Mouse (Mus musculus) left cerebral cortex, adult 2 months (tissue): ENCODE measurements around the gene Pip4k2c. TPM values are rescaled to one million over a fixed set of nuclear protein-coding genes. Genes with fewer than 3 reads are reported as not detected.
A peak's percentile ranks its signal among the peaks of the same experiment; 100 is the strongest.

Source experiments
- DNase-seq, 2 experiments: peaks; one replicate each; pipeline ENCODE4 v3.0.0; 2021 to 2022; ENCODE audit warnings: low spot score in 2 of 2, mixed read lengths in 1 of 2; ENCODE audit errors: extremely low spot score in 1 of 2
- H3K27ac ChIP-seq: fragments of 200-600 bp; 2 replicates; pipeline ENCODE4 v1.8.1; 2022
- H3K4me3 ChIP-seq: fragments of 200-600 bp; 2 replicates; pipeline ENCODE4 v1.8.1; 2022
- CTCF ChIP-seq: fragments of 200-600 bp; IDR thresholded peaks from 2 replicates; pipeline ENCODE4 v1.8.1; 2022; ENCODE audit warnings: antibody characterized with exemption, mild to moderate bottlenecking, moderate library complexity
- intact Hi-C: fragments of 180-260 bp; cut with DNase I; formaldehyde crosslinking; loops from one replicate; pipeline ENCODE4 v1.15.1; 2025
- total RNA-seq, 2 experiments: library from RNA; stranded (reverse); gene quantifications; 2 replicates each; pipeline ENCODE4 v1.2.3; 2021

Gene Pip4k2c
- total RNA-seq, 2 experiments from 2014 or later, result 113 to 115 TPM

GRCm38 (mm10) chr10:127187371-127188078 lies 23.9 kb downstream of the Pip4k2c start:
- intact Hi-C loops, result loop anchor here (2.0 kb wide), 1 partner anchor 39 kb away; no protein-coding TSS in a partner anchor
- no peak for TF ChIP-seq CTCF
- peak; percentile 61 to 70 for DNase-seq
- H3K27ac ChIP-seq, result peak overlapping the region; percentile 92
- H3K4me3 ChIP-seq, result peak overlapping the region; percentile 84

DNA sequence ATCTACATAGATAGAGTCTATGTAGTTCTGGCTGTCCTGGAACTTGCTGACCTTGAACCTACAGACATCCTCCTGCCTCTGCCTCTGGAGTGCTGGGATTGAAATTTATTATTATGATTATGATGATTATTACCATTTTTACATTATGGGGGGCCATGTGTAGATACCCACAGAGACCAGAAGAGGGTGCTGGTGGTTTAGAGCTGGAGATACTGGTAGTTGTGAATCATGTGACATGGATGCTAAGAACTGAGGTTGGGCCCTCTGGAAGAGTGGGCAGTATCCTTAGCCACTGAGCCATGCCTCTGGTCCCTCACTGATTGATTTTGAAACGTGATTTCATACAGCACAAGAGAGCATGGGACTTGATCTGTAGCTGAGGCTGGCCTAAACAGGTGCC lies 24.9 kb downstream of the Pip4k2c start:
- intact Hi-C loops, result no loop called here
- H3K27ac ChIP-seq, result no peak overlapping the region
- no peak overlapping the region for H3K4me3 ChIP-seq
- TF ChIP-seq CTCF, result peak; percentile 47
- DNase-seq, result no peak

DNA sequence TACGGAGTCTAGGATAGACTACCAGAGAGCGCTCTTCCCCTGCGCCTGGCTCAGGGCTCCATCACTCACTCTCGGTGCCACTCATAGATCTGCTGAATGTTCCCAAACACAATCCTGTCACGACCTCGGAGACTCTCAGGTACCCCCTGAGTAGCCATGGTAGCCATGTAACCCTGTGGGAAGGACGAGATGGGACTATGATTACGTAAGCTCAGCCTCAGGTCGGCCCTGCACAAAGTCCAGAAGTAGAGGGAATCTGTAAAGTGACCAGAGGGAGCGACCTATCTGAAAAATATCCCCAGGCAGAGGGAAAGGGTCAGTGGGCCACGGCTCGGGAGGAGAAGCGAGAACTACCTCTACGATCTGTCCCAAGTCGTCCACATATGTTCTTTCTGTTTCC lies 25.9 kb downstream of the Pip4k2c start:
- no peak for DNase-seq
- H3K27ac ChIP-seq, result no peak overlapping the region
- intact Hi-C loops, result no loop called here
- TF ChIP-seq CTCF, result no peak
- H3K4me3 ChIP-seq, result no peak overlapping the region

DNA sequence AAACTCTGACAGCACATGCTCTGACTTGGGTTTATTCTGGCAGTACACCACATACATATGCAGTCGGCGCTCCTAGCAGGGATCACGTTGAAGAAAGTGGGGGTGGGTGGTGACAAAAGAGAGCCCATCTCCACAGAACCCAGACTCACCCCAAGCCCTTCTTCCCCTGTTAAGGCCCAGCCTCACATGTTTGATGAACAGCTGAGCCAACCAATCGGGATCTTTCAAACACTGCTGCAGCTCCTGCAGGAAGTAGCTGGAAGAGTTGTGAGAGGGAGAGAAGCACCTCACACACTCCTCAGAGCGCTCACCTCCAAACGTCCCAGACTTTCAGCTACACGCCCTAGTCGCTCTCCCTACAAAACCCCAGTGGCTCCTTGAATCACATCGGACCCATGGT lies 26.3 kb downstream of the Pip4k2c start:
- intact Hi-C loops, result no loop called here
- DNase-seq, result no peak
- no peak for TF ChIP-seq CTCF
- Histone ChIP-seq H3K4me3 (no peak overlapping the region), H3K27ac (no peak overlapping the region)

DNA sequence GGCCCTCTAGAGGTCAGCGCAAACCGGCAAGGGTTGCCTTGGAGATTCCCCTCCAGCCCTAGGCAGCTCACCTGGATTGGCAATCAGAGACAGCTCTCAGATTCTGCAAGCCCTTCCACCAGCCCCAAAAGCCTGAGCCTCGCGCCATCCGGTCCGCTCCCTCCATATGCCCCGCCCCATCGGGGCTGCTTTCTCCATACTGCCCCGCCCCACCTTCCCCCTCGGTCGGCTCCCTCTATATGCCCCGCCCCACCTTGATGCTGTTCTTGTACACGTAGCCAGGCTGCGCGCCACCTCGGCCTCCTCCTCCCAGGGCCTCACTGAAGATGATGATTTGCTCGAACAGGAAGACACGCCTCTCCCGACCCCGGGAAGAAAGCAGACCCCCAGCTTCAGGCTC lies 27.6 kb downstream of the Pip4k2c start:
- intact Hi-C loops, result no loop called here
- Histone ChIP-seq H3K4me3 (no peak overlapping the region), H3K27ac (no peak overlapping the region)
- DNase-seq, result no peak
- no peak for TF ChIP-seq CTCF

GRCm38 (mm10) chr10:127182624-127183023 lies 28.8 kb downstream of the Pip4k2c start:
- intact Hi-C loops, result no loop called here

DNA sequence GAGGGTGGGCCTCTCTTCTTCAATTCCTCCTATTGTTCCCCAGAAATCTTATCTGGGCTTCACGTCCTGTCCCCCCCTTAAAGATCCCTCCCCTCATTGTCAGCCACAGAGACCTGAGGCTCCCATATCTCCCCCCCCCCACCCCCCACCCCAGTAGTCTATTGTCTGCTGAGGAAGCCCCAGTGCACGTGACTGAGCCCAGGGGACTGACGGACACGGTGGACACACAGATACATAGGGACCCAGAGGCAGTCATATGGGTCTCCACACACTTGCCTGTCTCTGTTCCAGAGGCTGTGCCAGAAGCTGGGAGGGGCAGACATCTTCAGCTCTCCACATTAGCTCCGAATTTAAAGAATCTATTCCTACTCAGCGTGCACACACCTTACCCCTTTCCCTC lies 29.8 kb downstream of the Pip4k2c start:
- TF ChIP-seq CTCF, result no peak
- no peak overlapping the region for H3K27ac ChIP-seq
- intact Hi-C loops, result no loop called here
- no peak for DNase-seq
- no peak overlapping the region for H3K4me3 ChIP-seq

More at GRCm38 (mm10) chr10:127182624-127183023, 28.8 kb downstream of the Pip4k2c start:
- DNase-seq, result no peak
- Histone ChIP-seq H3K4me3 (no peak overlapping the region), H3K27ac (no peak overlapping the region)
- TF ChIP-seq CTCF, result no peak

DNA sequence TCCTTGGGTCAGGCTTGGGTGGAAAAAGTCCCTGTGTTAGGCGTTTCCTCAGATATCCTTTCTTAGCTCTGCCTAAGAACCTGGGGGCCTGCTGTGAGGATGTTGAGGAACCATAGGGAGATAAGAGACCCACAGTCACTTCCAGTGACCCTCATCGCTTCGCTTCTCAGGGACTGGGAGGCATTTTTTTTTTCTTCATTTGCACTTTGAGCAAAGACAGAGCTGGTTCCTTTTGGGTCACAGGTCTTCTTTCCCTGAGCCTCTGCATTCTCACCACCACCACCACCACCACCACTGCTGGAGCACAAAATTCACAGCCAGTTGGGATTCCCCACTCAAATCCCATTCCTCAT lies 30.7 kb downstream of the Pip4k2c start:
- H3K4me3 ChIP-seq, result no peak overlapping the region
- no peak for DNase-seq
- intact Hi-C loops, result no loop called here
- no peak for TF ChIP-seq CTCF
- peak overlapping the region; percentile 65; the same call in 1 of the 2 replicates for H3K27ac ChIP-seq

GRCm38 (mm10) chr10:127179871-127180694 lies 31.3 kb downstream of the Pip4k2c start, which contains the start of gene Slc26a10:
Gene Slc26a10, minus strand, starts transcription at chr10:127180645.
- Histone ChIP-seq H3K4me3 (peak within 1 kb of the TSS; percentile 19), H3K27ac (peak within 1 kb of the TSS; percentile 65)
- TF ChIP-seq CTCF, result no peak
- peak; percentile 59 to 70 for DNase-seq
- intact Hi-C loops, result no loop called here

DNA sequence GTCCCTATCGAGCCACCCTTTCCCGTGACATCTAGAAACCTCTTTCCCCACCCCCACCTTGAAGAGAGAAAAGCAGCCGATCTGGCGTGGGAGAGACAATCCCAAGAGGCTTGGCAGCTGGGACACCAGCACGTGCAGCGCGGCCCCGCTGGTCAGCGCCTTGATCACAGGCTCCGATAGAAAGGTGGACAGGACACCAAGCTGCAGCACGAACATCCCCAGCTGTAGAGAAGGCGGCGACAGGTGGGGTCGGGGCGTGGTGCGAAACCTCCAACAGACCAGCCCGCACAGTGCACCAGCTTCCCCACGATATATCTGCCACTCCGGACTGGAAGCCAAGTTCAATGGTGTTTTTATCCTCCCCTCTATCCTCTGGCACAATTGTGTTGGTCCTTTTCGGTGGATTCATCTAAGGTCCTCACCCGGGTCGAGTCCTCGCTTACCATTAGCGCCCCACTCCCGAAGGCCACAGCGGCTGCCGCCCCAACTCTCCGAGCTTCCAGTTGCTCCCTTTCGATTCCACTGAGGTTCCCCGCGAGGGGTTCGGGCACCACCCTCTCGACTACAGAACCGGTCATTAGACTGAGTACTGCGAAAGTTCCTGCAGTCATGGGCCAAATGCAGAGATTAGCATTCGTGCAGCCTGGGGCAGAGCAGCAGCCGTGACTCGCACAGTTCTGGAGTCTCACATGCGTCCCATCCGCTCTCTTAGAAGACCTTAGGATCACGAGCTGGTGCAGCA lies 32.9 kb downstream of the Pip4k2c start:
- H3K4me3 ChIP-seq, result peak overlapping the region; percentile 39
- no peak overlapping the region for H3K27ac ChIP-seq
- TF ChIP-seq CTCF, result no peak
- peak; percentile 13 to 20 for DNase-seq
- intact Hi-C loops, result no loop called here

GRCm38 (mm10) chr10:127177719-127178118 lies 33.7 kb downstream of the Pip4k2c start:
- Histone ChIP-seq H3K27ac (no peak overlapping the region), H3K4me3 (peak overlapping the region; percentile 39)
- peak; percentile 88 for TF ChIP-seq CTCF
- DNase-seq, result peak; percentile 70 to 80
- intact Hi-C loops, result loop anchor here (2.0 kb wide), 1 partner anchor 51 kb away; no protein-coding TSS in a partner anchor
